In the genomic region with DNA sequence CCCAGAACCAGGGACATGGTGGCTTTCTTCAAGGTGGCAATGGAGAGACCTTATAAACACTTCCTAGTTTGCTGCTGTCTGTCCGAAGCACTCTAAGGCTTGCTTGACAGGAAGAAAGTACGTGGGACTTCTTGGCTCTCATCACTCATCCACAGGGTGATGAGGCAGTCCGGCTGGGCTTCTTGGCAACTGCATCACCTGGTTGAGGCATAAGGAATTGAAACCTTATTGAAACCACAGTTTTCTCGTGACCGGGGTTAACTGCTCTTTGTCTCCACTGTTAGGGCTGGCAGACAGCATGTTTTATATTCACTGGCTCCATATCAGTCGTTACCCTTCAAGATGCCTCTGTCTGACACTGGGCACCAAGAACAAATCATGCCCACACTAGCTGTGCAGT, we compare ENCODE assay signal across 27 mouse cellular contexts. TPM values are rescaled to one million over a fixed set of nuclear protein-coding genes. Genes with fewer than 3 reads are reported as not detected.
DNase-seq lines count a peak whose midpoint lies in the region; ATAC-seq and TF ChIP-seq lines count a peak whose summit lies in the region.
"Had no signal": no experiment of that assay in that cellular context is flagged by ENCODE, and none has a peak within 500 bp of the region (broad histone marks: within the 10 kb centered on the region; RNA-seq: fewer than 3 reads in every experiment).

No protein-coding gene starts in this region.

- H3K4me3 ChIP-seq in heart, adult 2 months = no peak overlapping the region
- no peak overlapping the region for H3K4me3 ChIP-seq in heart, embryonic 12.5 days
- H3K4me3 ChIP-seq in heart, embryonic 16.5 days (ENCODE audit: low read length) = no peak overlapping the region
- H3K4me3 ChIP-seq in CH12.LX (replicated peaks in 1 of 3; ENCODE audit: low read depth in 2 of 3, low read length in 2 of 3, poor library complexity in 1 of 3) = no peak overlapping the region
- H3K4me3 ChIP-seq in intestine, embryonic 16.5 days (ENCODE audit: low read length) = no peak overlapping the region
- H3K4me3 ChIP-seq: embryonic facial prominence, embryonic 10.5 days; embryonic facial prominence, embryonic 13.5 days; erythroblast, embryonic 14.5 days; forebrain, embryonic 12.5 days; forebrain, embryonic 15.5 days had no signal

- in situ Hi-C loops in CH12.LX (cut with MboI; ENCODE audit: low pct_ligation_motif_present, low pct_unique_long_range_greater_than_20kb, low sequenced_read_pairs) = no loop called here

- 26% methylated on average over 6 of the region's 6 CpGs for WGBS in heart, adult 2 months
- 72% methylated on average over 6 of the region's 6 CpGs for WGBS in heart, embryonic 12.5 days
- WGBS in heart, embryonic 16.5 days = 62% methylated on average over 6 of the region's 6 CpGs
- 84% methylated on average over 6 of the region's 6 CpGs for WGBS in intestine, embryonic 16.5 days

- ATAC-seq in heart, embryonic 12.5 days (ENCODE audit: insufficient number of reproducible peaks, low FRiP score) = no peak
- ATAC-seq in heart, embryonic 16.5 days (replicated peaks; ENCODE audit: extremely low read depth, insufficient read depth, low FRiP score) = no peak
- ATAC-seq in intestine, embryonic 16.5 days = no peak
- ATAC-seq: activated CD4-positive, CD25-positive, alpha-beta regulatory T cell, adult 4 months; CD4-positive, CD25-positive, alpha-beta regulatory T cell, adult 4 months; forebrain, embryonic 15.5 days; hindbrain, postnatal 0 days; inflammation-experienced regulatory T-cells, adult 6 months; intestine, postnatal 0 days had no signal

- TF ChIP-seq CTCF in heart, adult 2 months (IDR thresholded peaks at IDR 0.05) = no peak
- no peak for TF ChIP-seq CTCF in CH12.LX (conservative IDR thresholded peaks at IDR 0.05 in 1 of 2, IDR thresholded peaks at IDR 0.05 in 1 of 2; ENCODE audit: low read depth in 2 of 2, low read length in 2 of 2)

- no peak for DNase-seq in heart, adult 2 months
- DNase-seq in heart, postnatal 14 days = no peak
- peak; percentile 50 for DNase-seq in CH12.LX (ENCODE audit: extremely low read depth)
- DNase-seq in retina, postnatal 1 day = no peak
- DNase-seq: adrenal gland, adult 8-10 months; adrenal gland, postnatal 25 days; cerebellum, adult 11-12 months; cerebellum, adult 8-10 months; cerebellum, postnatal 36 days; embryo, embryonic 11 days; gastrocnemius, postnatal 25 days; heart, postnatal 4 days; kidney, adult 2 months had no signal

- TF ChIP-seq RAD21 in CH12.LX (IDR thresholded peaks at IDR 0.05; ENCODE audit: low read depth, low read length) = no peak

- peaks cover 27% of the 10 kb centered on the region for H3K4me1 ChIP-seq in heart, adult 2 months (ENCODE audit: control insufficient read depth, insufficient read depth, low read length)
- H3K4me1 ChIP-seq in heart, embryonic 12.5 days (replicated peaks) = peaks cover 66% of the 10 kb centered on the region
- peaks cover 53% of the 10 kb centered on the region for H3K4me1 ChIP-seq in heart, embryonic 16.5 days (ENCODE audit: control insufficient read depth, insufficient read depth, low read length)
- peaks cover 7 to 12% of the 10 kb centered on the region in 2 experiments for H3K4me1 ChIP-seq in CH12.LX (ENCODE audit: control insufficient read depth in 1 of 2, insufficient read depth in 2 of 2)
- peaks cover 5% of the 10 kb centered on the region; the same call in 1 of the 2 replicates for H3K4me1 ChIP-seq in intestine, embryonic 16.5 days (ENCODE audit: control insufficient read depth, insufficient read depth, low read length)
- H3K4me1 ChIP-seq: forebrain, embryonic 12.5 days had no signal

- intact Hi-C loops in heart, adult 2 months (cut with DNase I) = no loop called here
- intact Hi-C loops in heart, postnatal 14 days (cut with DNase I) = no loop called here

- no peaks in the 10 kb centered on the region for H3K27me3 ChIP-seq in heart, adult 2 months (ENCODE audit: control insufficient read depth, insufficient read depth, low read length)
- no peaks in the 10 kb centered on the region for H3K27me3 ChIP-seq in heart, embryonic 12.5 days (replicated peaks)
- no peaks in the 10 kb centered on the region for H3K27me3 ChIP-seq in heart, embryonic 16.5 days (ENCODE audit: control insufficient read depth, insufficient read depth, low read length)
- no peaks in the 10 kb centered on the region for H3K27me3 ChIP-seq in CH12.LX (replicated peaks)
- no peaks in the 10 kb centered on the region for H3K27me3 ChIP-seq in intestine, embryonic 16.5 days (replicated peaks; ENCODE audit: control insufficient read depth, insufficient read depth, low read length)
- H3K27me3 ChIP-seq: embryonic facial prominence, embryonic 13.5 days; forebrain, embryonic 12.5 days; forebrain, embryonic 15.5 days had no signal

- no peak overlapping the region for H3K9ac ChIP-seq in heart, adult 2 months (ENCODE audit: low read depth, low read length)
- H3K9ac ChIP-seq in heart, embryonic 12.5 days = no peak overlapping the region
- no peak overlapping the region for H3K9ac ChIP-seq in heart, embryonic 16.5 days (ENCODE audit: low read length)
- no peak overlapping the region for H3K9ac ChIP-seq in CH12.LX (ENCODE audit: insufficient read depth, low read depth)
- H3K9ac ChIP-seq in intestine, embryonic 16.5 days (ENCODE audit: low read depth, low read length) = no peak overlapping the region
- H3K9ac ChIP-seq: embryonic facial prominence, embryonic 13.5 days; forebrain, embryonic 12.5 days; forebrain, embryonic 15.5 days; hindbrain, embryonic 14.5 days had no signal

- H3K36me3 ChIP-seq in heart, adult 2 months (ENCODE audit: control insufficient read depth, insufficient read depth, low read length) = peaks cover 17% of the 10 kb centered on the region
- H3K36me3 ChIP-seq in heart, embryonic 12.5 days = peaks cover 9% of the 10 kb centered on the region; the same call in 1 of the 2 replicates
- no peaks in the 10 kb centered on the region for H3K36me3 ChIP-seq in heart, embryonic 16.5 days (ENCODE audit: control insufficient read depth, insufficient read depth)
- no peaks in the 10 kb centered on the region for H3K36me3 ChIP-seq in CH12.LX (replicated peaks in 1 of 2; ENCODE audit: control insufficient read depth in 1 of 2, insufficient read depth in 1 of 2, low read length in 1 of 2)
- no peaks in the 10 kb centered on the region for H3K36me3 ChIP-seq in intestine, embryonic 16.5 days (ENCODE audit: control insufficient read depth, insufficient read depth, low read length)
- H3K36me3 ChIP-seq: embryonic facial prominence, embryonic 10.5 days; embryonic facial prominence, embryonic 13.5 days; forebrain, embryonic 12.5 days; forebrain, embryonic 15.5 days had no signal

- TF ChIP-seq POLR2A in heart, adult 2 months (IDR thresholded peaks at IDR 0.05; ENCODE audit: insufficient read depth, low read depth, low read length) = no peak
- TF ChIP-seq POLR2A in CH12.LX (IDR thresholded peaks at IDR 0.05; ENCODE audit: low read depth, low read length) = no peak

- no peak overlapping the region for H3K4me2 ChIP-seq in heart, embryonic 12.5 days
- H3K4me2 ChIP-seq in heart, embryonic 16.5 days (ENCODE audit: low read depth, low read length) = no peak overlapping the region
- no peak overlapping the region for H3K4me2 ChIP-seq in CH12.LX (ENCODE audit: insufficient read depth, low read depth, poor library complexity, severe bottlenecking)
- H3K4me2 ChIP-seq in intestine, embryonic 16.5 days (ENCODE audit: low read depth, low read length) = no peak overlapping the region
- H3K4me2 ChIP-seq: embryonic facial prominence, embryonic 13.5 days; forebrain, embryonic 12.5 days; forebrain, embryonic 15.5 days; hindbrain, embryonic 14.5 days had no signal

- H3K79me2 ChIP-seq in heart, adult 2 months (replicated peaks; ENCODE audit: control insufficient read depth, insufficient read depth, low read length) = peaks cover 14% of the 10 kb centered on the region
- H3K79me2 ChIP-seq in CH12.LX (replicated peaks; ENCODE audit: control insufficient read depth, extremely low read depth, insufficient read depth, poor library complexity, severe bottlenecking) = no peaks in the 10 kb centered on the region

- TF ChIP-seq EP300 in heart, adult 2 months (IDR thresholded peaks at IDR 0.05; ENCODE audit: insufficient read depth, low read depth, low read length) = no peak
- TF ChIP-seq EP300 in CH12.LX (IDR thresholded peaks at IDR 0.05; ENCODE audit: low read length) = peak; percentile 81

- peak overlapping the region; percentile 28; the same call in 1 of the 2 replicates for H3K27ac ChIP-seq in heart, adult 2 months
- no peak overlapping the region for H3K27ac ChIP-seq in heart, embryonic 12.5 days (ENCODE audit: poor library complexity, severe bottlenecking)
- H3K27ac ChIP-seq in heart, embryonic 16.5 days (ENCODE audit: low read length) = peak overlapping the region; percentile 25; the same call in 1 of the 2 replicates
- H3K27ac ChIP-seq in CH12.LX (ENCODE audit: insufficient read depth, low read depth) = no peak overlapping the region
- no peak overlapping the region for H3K27ac ChIP-seq in intestine, embryonic 16.5 days (ENCODE audit: low read length)
- H3K27ac ChIP-seq: embryonic facial prominence, embryonic 10.5 days; embryonic facial prominence, embryonic 13.5 days; forebrain, embryonic 12.5 days; forebrain, embryonic 15.5 days; hindbrain, embryonic 14.5 days; hindbrain, postnatal 0 days had no signal

- dilution Hi-C loops in CH12.LX (cut with MboI; ENCODE audit: extremely low pct_ligation_motif_present, extremely low pct_unique_long_range_greater_than_20kb, low sequenced_read_pairs) = no loop called here

- no peaks in the 10 kb centered on the region for H3K9me3 ChIP-seq in heart, embryonic 12.5 days (replicated peaks)
- no peaks in the 10 kb centered on the region for H3K9me3 ChIP-seq in heart, embryonic 16.5 days (replicated peaks; ENCODE audit: control insufficient read depth, low read length)
- H3K9me3 ChIP-seq in CH12.LX (replicated peaks; ENCODE audit: low read length) = no peaks in the 10 kb centered on the region
- H3K9me3 ChIP-seq in intestine, embryonic 16.5 days (ENCODE audit: control insufficient read depth, low read length) = no peaks in the 10 kb centered on the region
- H3K9me3 ChIP-seq: embryonic facial prominence, embryonic 10.5 days; embryonic facial prominence, embryonic 13.5 days; forebrain, embryonic 12.5 days; forebrain, embryonic 15.5 days had no signal

TF ChIP-seq in CH12.LX, 34 proteins besides CTCF, POLR2A, EP300 and RAD21 (continues in another document):
- TF ChIP-seq ZKSCAN1 (IDR thresholded peaks at IDR 0.05; ENCODE audit: borderline replicate concordance, low read depth, low read length) = no peak
- TF ChIP-seq CHD1 (IDR thresholded peaks at IDR 0.05; ENCODE audit: low read depth, low read length) = no peak

RNA-seq across cellular contexts. Expression of a gene that starts 40.2 kb away (rescaled TPM):
- total RNA-seq in heart, adult 2 months (2021) = 10 to 100 TPM; 38.3 to 40.2 TPM
- polyA plus RNA-seq in heart, adult 2 months (2012; rRNA removed) = 32.6 and 55.3 TPM in 2 replicates
- 42.5 and 44.8 TPM in 2 replicates for polyA plus RNA-seq in heart, embryonic 12.5 days (2016; fragmentation: Nextera tagmentation; extraction: Ambion mirVana)
- 30.4 and 32.3 TPM in 2 replicates for polyA plus RNA-seq in heart, embryonic 16.5 days (2015; fragmentation: Nextera tagmentation; extraction: Ambion mirVana)
- total RNA-seq in heart, postnatal 14 days (2021) = 10 to 100 TPM; 35.5 to 40.0 TPM
- total RNA-seq in CH12.LX (2012; rRNA removed) (0.04 and 0.08 TPM in 2 replicates), CH12.LX (2014; rRNA removed) (not detected in 2 replicates)
- polyA plus RNA-seq in CH12.LX (2012; ENCODE audit: insufficient read length, low read depth) = not detected in 2 replicates
- 9.0 and 10.5 TPM in 2 replicates for polyA plus RNA-seq in intestine, embryonic 16.5 days (2015; fragmentation: Nextera tagmentation; extraction: Ambion mirVana)
- polyA plus RNA-seq: CD4-positive, CD25-positive, alpha-beta regulatory T cell, adult 4 months; inflammation-experienced regulatory T-cells, adult 6 months had no signal

Comparison
In these comparisons a context has a peak if more than half of its experiments do, and no peak if none do; other contexts are left out.
1. H3K27ac ChIP-seq: peak in heart, adult 2 months (single experiment) and heart, embryonic 16.5 days (single experiment); none in heart, embryonic 12.5 days (single experiment), CH12.LX (single experiment) and intestine, embryonic 16.5 days (single experiment).